Mouse (Mus musculus) ZHBTc4 (cell line): ENCODE data around the gene Hhipl1.

ENCODE experiments used
- DNase-seq: peaks from one replicate; pipeline ENCODE4 v3.0.0-alpha.2; 2011; ENCODE audit warnings: low read depth, low spot score

The Hhipl1 gene

GRCm38 (mm10) chr12:108312432-108312851, 6.4 kb downstream of the Hhipl1 start:
- no peak for DNase-seq

GRCm38 (mm10) chr12:108313244-108313772, 7.2 kb downstream of the Hhipl1 start:
- no peak for DNase-seq

GRCm38 (mm10) chr12:108315818-108316217, 9.7 kb downstream of the Hhipl1 start:
- DNase-seq = no peak

GRCm38 (mm10) chr12:108316655-108317054, 10.6 kb downstream of the Hhipl1 start:
- no peak for DNase-seq

- peak; percentile 82 for DNase-seq
Measured at GRCm38 (mm10) chr12:108317201-108317738, 11.2 kb downstream of the Hhipl1 start.

GRCm38 (mm10) chr12:108317826-108318430, 11.9 kb downstream of the Hhipl1 start:
- no peak for DNase-seq

- DNase-seq = no peak
Measured at GRCm38 (mm10) chr12:108318499-108318898, 12.4 kb downstream of the Hhipl1 start.

- no peak for DNase-seq
Measured at GRCm38 (mm10) chr12:108320096-108320495, 14.0 kb downstream of the Hhipl1 start.

GRCm38 (mm10) chr12:108326401-108326800, 20.3 kb downstream of the Hhipl1 start:
- DNase-seq = no peak

- peak; percentile 90 for DNase-seq
Measured at GRCm38 (mm10) chr12:108327889-108328491, 21.9 kb downstream of the Hhipl1 start.

- DNase-seq = peak; percentile 91
Measured at GRCm38 (mm10) chr12:108333056-108333455, 27.0 kb downstream of the Hhipl1 start.

GRCm38 (mm10) chr12:108333481-108333882, 27.4 kb downstream of the Hhipl1 start:
- no peak for DNase-seq

GRCm38 (mm10) chr12:108333895-108334445, 27.9 kb downstream of the Hhipl1 start, which contains the start of gene Cyp46a1:
Gene Cyp46a1 (plus strand): TSS chr12:108334381.
- peak; percentile 99 for DNase-seq

GRCm38 (mm10) chr12:108334529-108334928, 28.5 kb downstream of the Hhipl1 start:
- DNase-seq = no peak

- peak; percentile 87 for DNase-seq
Measured at GRCm38 (mm10) chr12:108338572-108339190, 32.6 kb downstream of the Hhipl1 start.

GRCm38 (mm10) chr12:108348151-108348550, 42.1 kb downstream of the Hhipl1 start:
- DNase-seq = no peak

- no peak for DNase-seq
Measured at GRCm38 (mm10) chr12:108349026-108349425, 43.0 kb downstream of the Hhipl1 start.

- no peak for DNase-seq
Measured at GRCm38 (mm10) chr12:108350931-108351330, 44.9 kb downstream of the Hhipl1 start.

- DNase-seq = peak; percentile 73
Measured at GRCm38 (mm10) chr12:108352371-108353136, 46.5 kb downstream of the Hhipl1 start.

GRCm38 (mm10) chr12:108354284-108354683, 48.2 kb downstream of the Hhipl1 start:
- no peak for DNase-seq

GRCm38 (mm10) chr12:108355271-108355670, 49.2 kb downstream of the Hhipl1 start:
- DNase-seq = no peak
